Mouse (Mus musculus) liver, postnatal 0 days (tissue): Measurements from ENCODE around the gene Mfap3. TPM values are rescaled to one million over a fixed set of nuclear protein-coding genes. Genes with fewer than 3 reads are reported as not detected.

Source experiments
- ATAC-seq: fragments of 200-750 bp; cut with Nextera tagmentation; 2 replicates; pipeline ENCODE4 v1.8.0; 2017; ENCODE audit warnings: mild to moderate bottlenecking, moderate library complexity
- DNase-seq: peaks from one replicate; pipeline ENCODE4 v3.0.0-alpha.2; 2016
- H3K27ac ChIP-seq: fragments of 300-500 bp; sonication (generic); 2 replicates; pipeline ENCODE4 v1.5.1; 2014; ENCODE audit warnings: antibody characterized with exemption, moderate library complexity, mild to moderate bottlenecking, low read depth
- H3K27me3 ChIP-seq: fragments of 300-500 bp; sonication (generic); 2 replicates; pipeline ENCODE4 v1.6.1; 2014; ENCODE audit warnings: low read length, control low read depth, mixed read lengths; ENCODE audit not compliant: insufficient read depth
- H3K36me3 ChIP-seq: fragments of 300-500 bp; sonication (generic); replicated peaks from 2 replicates; pipeline ENCODE4 v1.6.1; 2014; ENCODE audit warnings: mild to moderate bottlenecking, control low read depth, low read length, moderate library complexity, mixed read lengths; ENCODE audit not compliant: insufficient read depth
- H3K4me1 ChIP-seq: fragments of 300-500 bp; sonication (generic); 2 replicates; pipeline ENCODE4 v1.6.1; 2014; ENCODE audit warnings: antibody characterized with exemption, mild to moderate bottlenecking, control low read depth; ENCODE audit not compliant: insufficient read depth
- H3K4me2 ChIP-seq: fragments of 300-500 bp; sonication (generic); 2 replicates; pipeline ENCODE4 v1.6.1; 2014; ENCODE audit warnings: low read depth, mild to moderate bottlenecking, low read length, moderate library complexity, mixed read lengths
- H3K4me3 ChIP-seq: fragments of 300-500 bp; sonication (generic); 2 replicates; pipeline ENCODE4 v1.5.1; 2014; ENCODE audit warnings: low read depth, low read length
- H3K9ac ChIP-seq: fragments of 300-500 bp; sonication (generic); replicated peaks from 2 replicates; pipeline ENCODE4 v1.6.1; 2014; ENCODE audit warnings: mild to moderate bottlenecking, moderate library complexity
- H3K9me3 ChIP-seq: fragments of 300-500 bp; sonication (generic); 2 replicates; pipeline ENCODE4 v1.6.1; 2016; ENCODE audit warnings: mild to moderate bottlenecking, control low read depth, low read length, mixed read lengths
- CTCF ChIP-seq: sonication (generic); IDR thresholded peaks from 2 replicates; pipeline ENCODE4 v1.5.1; 2016; ENCODE audit warnings: antibody characterized with exemption, low read depth
- EP300 ChIP-seq: IDR thresholded peaks from 2 replicates; pipeline ENCODE4 v1.6.1; 2016; ENCODE audit warnings: antibody characterized with exemption, low read depth, mild to moderate bottlenecking
- whole genome bisulfite sequencing: fragments of 180-500 bp; shearing (Covaris S2); extraction: QIAGEN DNeasy Blood & Tissue Kit; methylation state at CpG from one replicate; pipeline ENCODE4 v1.1.7; 2014; ENCODE audit not compliant: insufficient replicate concordance; 5-methylcytosine and 5-hydroxymethylcytosine counted together
- polyA plus RNA-seq: library from polyadenylated mRNA; unstranded; fragments of >200 nt; fragmentation: Nextera tagmentation; extraction: Ambion mirVana; gene quantifications from 2 replicates; pipeline ENCODE4 v1.2.1, GENCODE M21; 2015

Mfap3 gene
- polyA plus RNA-seq, 1 experiment from 2014 or later: 13.6 TPM

DNA sequence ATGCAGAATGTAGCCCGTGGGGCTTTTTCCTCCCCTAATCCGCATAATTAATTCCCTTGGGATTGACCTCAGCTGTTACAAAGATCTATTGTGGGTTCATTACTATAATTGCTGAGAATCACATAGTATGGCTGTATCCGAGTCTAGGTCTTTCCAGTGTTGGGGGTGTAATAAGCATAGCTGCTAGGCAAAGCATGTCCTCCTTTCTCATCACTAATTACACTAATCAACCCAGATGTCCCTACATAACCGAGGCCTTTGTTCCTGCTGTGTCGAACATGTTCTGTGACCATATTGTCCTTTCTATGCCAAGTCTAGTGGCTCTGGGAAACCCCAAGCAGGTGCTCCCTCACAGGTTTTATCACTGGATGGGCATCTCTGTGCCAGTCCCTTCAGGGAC, 40.4 kb upstream of the Mfap3 start:
- H3K36me3 ChIP-seq: peaks cover 5% of the 10 kb centered on the region
- no peak overlapping the region for H3K4me3 ChIP-seq
- no peaks in the 10 kb centered on the region for H3K4me1 ChIP-seq
- DNase-seq (no peak), ATAC-seq (no peak)
- no peak overlapping the region for H3K4me2 ChIP-seq
- no peaks in the 10 kb centered on the region for H3K27me3 ChIP-seq
- no peaks in the 10 kb centered on the region for H3K9me3 ChIP-seq
- no peak overlapping the region for H3K27ac ChIP-seq
- H3K9ac ChIP-seq: no peak overlapping the region
- no peak for TF ChIP-seq CTCF
- TF ChIP-seq EP300: no peak
- 82% methylated on average over 5 of the region's 5 CpGs for WGBS

DNA sequence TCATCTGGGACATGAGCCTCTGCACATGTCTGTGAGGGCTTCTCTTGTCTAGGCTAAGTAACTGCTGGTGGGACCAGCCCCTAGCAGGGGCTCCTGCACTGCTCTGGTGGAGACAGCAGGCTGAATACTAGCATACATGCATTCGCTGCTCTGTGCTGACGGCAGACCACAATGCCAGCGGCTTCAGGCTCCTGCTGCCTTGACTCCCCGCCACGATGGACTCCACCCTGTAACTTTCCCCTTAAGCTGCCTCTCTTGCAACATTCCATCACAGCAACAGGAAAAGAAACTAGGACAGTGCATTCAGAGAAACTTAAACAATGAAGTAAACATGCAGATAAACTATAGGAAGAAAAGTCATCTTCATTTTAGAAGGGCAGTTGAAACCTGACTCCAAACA, 30.0 kb upstream of the Mfap3 start:
- Histone ChIP-seq H3K36me3 (peaks cover 54% of the 10 kb centered on the region), H3K9me3 (no peaks in the 10 kb centered on the region), H3K27me3 (no peaks in the 10 kb centered on the region), H3K4me2 (no peak overlapping the region), H3K9ac (no peak overlapping the region), H3K4me3 (no peak overlapping the region), H3K4me1 (no peaks in the 10 kb centered on the region), H3K27ac (no peak overlapping the region)
- no peak for DNase-seq
- ATAC-seq: no peak
- TF ChIP-seq CTCF (no peak), EP300 (no peak)
- WGBS: 69% methylated on average over 5 of the region's 5 CpGs

DNA sequence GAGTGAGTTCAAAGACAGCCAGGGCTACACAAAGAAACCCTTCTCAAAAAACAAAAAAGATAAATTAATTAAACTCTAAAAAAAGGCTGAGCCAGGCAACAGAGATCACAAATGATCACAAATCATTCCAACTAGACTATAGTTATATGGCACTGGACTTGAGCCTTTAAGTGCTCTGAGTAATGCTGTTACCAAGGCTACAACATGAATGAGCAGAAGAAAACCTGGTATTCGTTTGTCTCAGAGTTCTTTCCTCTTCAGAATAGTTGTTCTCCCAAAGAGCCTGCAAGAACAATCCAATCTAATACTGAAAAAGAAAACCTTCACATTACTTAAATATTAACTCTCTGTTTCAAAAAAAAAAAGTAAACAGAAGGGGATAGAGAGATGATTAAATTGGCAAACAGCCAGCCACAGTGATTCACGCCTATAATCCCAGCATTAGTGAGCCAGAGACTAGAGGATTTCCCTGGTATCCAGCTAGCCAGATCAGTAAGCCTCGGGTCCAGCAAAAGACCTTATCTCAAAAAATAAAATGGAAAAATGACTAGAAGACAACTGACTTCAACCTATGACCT, 21.9 kb upstream of the Mfap3 start:
- Histone ChIP-seq H3K27me3 (no peaks in the 10 kb centered on the region), H3K9me3 (no peaks in the 10 kb centered on the region), H3K4me2 (no peak overlapping the region), H3K4me3 (no peak overlapping the region), H3K9ac (no peak overlapping the region), H3K36me3 (peaks cover 68% of the 10 kb centered on the region), H3K27ac (no peak overlapping the region), H3K4me1 (peaks cover 5% of the 10 kb centered on the region; the same call in 1 of the 2 replicates)
- no peak for DNase-seq
- ATAC-seq: no peak
- WGBS: 55% methylated on average over 3 of the region's 3 CpGs
- TF ChIP-seq EP300: no peak
- TF ChIP-seq CTCF: no peak

DNA sequence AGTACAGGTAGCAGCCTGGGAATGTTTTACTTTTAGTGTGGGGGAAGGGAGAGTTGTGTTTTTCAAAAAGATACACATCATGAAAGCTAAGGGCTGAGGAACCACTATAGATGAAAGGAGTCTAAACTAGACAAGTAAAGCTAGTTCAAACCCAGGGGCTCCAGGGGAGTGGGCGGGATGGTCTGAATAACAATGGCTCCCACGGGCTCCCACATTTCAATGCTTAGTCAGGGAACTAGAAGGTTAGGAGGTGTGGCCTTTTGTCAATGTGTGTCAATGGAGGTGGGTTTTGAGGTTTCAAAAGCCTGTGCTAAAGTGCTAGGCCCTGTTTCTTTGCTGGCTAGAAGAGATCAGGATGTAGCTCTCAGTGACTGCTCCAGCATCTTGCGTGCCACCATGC, 20.8 kb upstream of the Mfap3 start:
- no peaks in the 10 kb centered on the region for H3K27me3 ChIP-seq
- DNase-seq (no peak), ATAC-seq (no peak)
- H3K4me2 ChIP-seq: no peak overlapping the region
- peaks cover 64% of the 10 kb centered on the region for H3K36me3 ChIP-seq
- no peak overlapping the region for H3K27ac ChIP-seq
- 84% methylated on average over 3 of the region's 3 CpGs for WGBS
- no peak overlapping the region for H3K4me3 ChIP-seq
- H3K9ac ChIP-seq: no peak overlapping the region
- TF ChIP-seq EP300 (no peak), CTCF (no peak)
- H3K4me1 ChIP-seq: peaks cover 5% of the 10 kb centered on the region; the same call in 1 of the 2 replicates
- no peaks in the 10 kb centered on the region for H3K9me3 ChIP-seq

DNA sequence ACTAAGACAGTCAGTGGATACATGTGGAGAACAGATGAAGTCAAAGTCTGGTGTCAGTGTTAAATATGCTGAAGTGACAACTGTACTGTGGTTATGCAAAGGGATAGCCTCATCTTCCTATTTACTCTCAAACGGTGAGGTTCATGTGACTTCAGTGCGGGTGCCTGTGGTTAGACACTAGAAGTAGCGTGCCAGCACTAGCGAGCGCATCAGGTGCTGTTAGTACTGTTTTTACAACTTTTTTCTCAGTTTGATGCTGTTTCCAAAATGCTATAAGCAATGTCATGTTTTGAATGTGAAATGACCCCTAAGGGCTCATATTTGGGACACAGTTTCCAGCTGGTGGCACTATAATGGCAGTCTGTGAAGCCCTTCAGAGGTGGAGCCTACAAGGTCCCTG, 20.2 kb upstream of the Mfap3 start:
- peaks cover 63% of the 10 kb centered on the region for H3K36me3 ChIP-seq
- H3K4me2 ChIP-seq: no peak overlapping the region
- DNase-seq (no peak), ATAC-seq (no peak)
- H3K27me3 ChIP-seq: no peaks in the 10 kb centered on the region
- H3K4me1 ChIP-seq: peaks cover 5% of the 10 kb centered on the region; the same call in 1 of the 2 replicates
- TF ChIP-seq EP300: no peak
- TF ChIP-seq CTCF: no peak
- 84% methylated on average over 5 of the region's 5 CpGs for WGBS
- H3K27ac ChIP-seq: no peak overlapping the region
- H3K4me3 ChIP-seq: no peak overlapping the region
- no peak overlapping the region for H3K9ac ChIP-seq
- no peaks in the 10 kb centered on the region for H3K9me3 ChIP-seq

- Histone ChIP-seq H3K4me2 (no peak overlapping the region), H3K36me3 (peaks cover 67% of the 10 kb centered on the region), H3K27me3 (no peaks in the 10 kb centered on the region), H3K9ac (no peak overlapping the region), H3K4me3 (no peak overlapping the region), H3K9me3 (no peaks in the 10 kb centered on the region), H3K4me1 (no peaks in the 10 kb centered on the region), H3K27ac (no peak overlapping the region)
- TF ChIP-seq CTCF (no peak), EP300 (no peak)
- ATAC-seq: no peak
- 87% methylated on average over 5 of the region's 5 CpGs for WGBS
- no peak for DNase-seq
These were observed 15.3 kb upstream of the Mfap3 start for GRCm38 (mm10) chr11:57503155-57503554.

GRCm38 (mm10) chr11:57506899-57507298, 11.6 kb upstream of the Mfap3 start:
- Histone ChIP-seq H3K9ac (no peak overlapping the region), H3K9me3 (no peaks in the 10 kb centered on the region), H3K4me3 (no peak overlapping the region), H3K4me1 (no peaks in the 10 kb centered on the region), H3K4me2 (no peak overlapping the region), H3K27me3 (no peaks in the 10 kb centered on the region), H3K27ac (no peak overlapping the region), H3K36me3 (peaks cover 67% of the 10 kb centered on the region)
- TF ChIP-seq CTCF (no peak), EP300 (no peak)
- DNase-seq (no peak), ATAC-seq (no peak)
- WGBS: 76% methylated on average over 6 of the region's 6 CpGs
